Comparison of ENCODE assay signal across 8 mouse cellular contexts in the genomic region with DNA sequence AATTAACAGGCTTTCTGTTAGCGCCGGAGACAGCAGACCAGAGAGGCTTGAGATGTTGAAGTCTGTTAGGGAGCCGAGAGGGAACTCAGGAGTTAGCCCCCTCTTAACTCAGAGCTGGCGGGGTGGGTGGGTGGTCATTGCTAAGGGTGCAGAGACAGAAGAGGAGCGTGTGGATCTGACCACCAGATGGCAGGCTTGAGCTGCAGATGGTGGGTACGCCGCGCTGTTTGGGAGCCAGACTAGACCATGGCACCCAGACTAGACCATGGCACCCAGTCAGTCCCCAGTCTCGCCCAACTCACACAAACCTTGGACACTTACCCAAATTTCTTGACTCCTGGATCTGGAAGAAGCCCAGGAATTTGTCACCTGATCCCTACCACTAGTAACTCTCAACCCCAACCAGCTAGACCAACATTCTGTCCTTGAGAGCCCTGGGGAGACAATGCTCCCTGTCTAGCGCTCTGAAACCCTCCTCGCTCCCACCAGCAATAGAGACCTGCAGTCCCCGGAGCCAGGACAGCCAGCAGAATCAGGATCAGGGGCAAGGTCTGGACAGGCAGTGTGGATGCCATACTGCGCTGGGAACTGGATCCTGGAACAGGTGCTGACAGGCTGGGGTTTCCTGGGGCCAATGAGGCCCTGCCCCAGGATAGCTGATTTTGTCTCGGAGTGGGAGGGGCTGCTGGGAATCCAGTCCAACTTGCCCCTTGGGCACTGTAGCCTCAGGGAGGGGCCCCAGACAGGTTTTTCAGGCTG. TPM values are rescaled to one million over a fixed set of nuclear protein-coding genes. Genes with fewer than 3 reads are reported as not detected.
DNase-seq lines count a peak whose midpoint lies in the region; ATAC-seq and TF ChIP-seq lines count a peak whose summit lies in the region.

No protein-coding gene starts in this region.

- H3K36me3 ChIP-seq in intestine, postnatal 0 days (ENCODE audit: control insufficient read depth, insufficient read depth), result no peaks in the 10 kb centered on the region
- H3K36me3 ChIP-seq in midbrain, embryonic 11.5 days (ENCODE audit: control insufficient read depth, insufficient read depth, low read length), result no peaks in the 10 kb centered on the region

- H3K4me1 ChIP-seq in intestine, postnatal 0 days (replicated peaks; ENCODE audit: control insufficient read depth, insufficient read depth, low read length), result no peaks in the 10 kb centered on the region
- peaks cover 22% of the 10 kb centered on the region for H3K4me1 ChIP-seq in midbrain, embryonic 11.5 days (ENCODE audit: control insufficient read depth, insufficient read depth, low read length)

- H3K9ac ChIP-seq in intestine, postnatal 0 days (ENCODE audit: low read depth, low read length), result no peak overlapping the region
- peak overlapping the region; percentile 14; the same call in 1 of the 2 replicates for H3K9ac ChIP-seq in midbrain, embryonic 11.5 days (ENCODE audit: low read length)

- no peaks in the 10 kb centered on the region for H3K9me3 ChIP-seq in intestine, postnatal 0 days (ENCODE audit: control insufficient read depth)
- no peaks in the 10 kb centered on the region for H3K9me3 ChIP-seq in midbrain, embryonic 11.5 days (ENCODE audit: control insufficient read depth, low read length)

- ATAC-seq in intestine, postnatal 0 days, result peak; percentile 77
- ATAC-seq in midbrain, embryonic 11.5 days (ENCODE audit: low FRiP score), result peak; percentile 65

- intact Hi-C loops in left cerebral cortex, postnatal 4 days (cut with DNase I), result loop anchor here (1.0 to 2.0 kb wide), 2 partner anchors 22 to 198 kb away; no protein-coding TSS in a partner anchor

- 9% methylated on average over 14 of the region's 14 CpGs for WGBS in intestine, postnatal 0 days
- 10% methylated on average over 14 of the region's 14 CpGs for WGBS in midbrain, embryonic 11.5 days

- H3K4me3 ChIP-seq in intestine, postnatal 0 days (ENCODE audit: low read depth, low read length), result no peak overlapping the region
- H3K4me3 ChIP-seq in midbrain, embryonic 11.5 days (ENCODE audit: low read depth, low read length), result no peak overlapping the region

- TF ChIP-seq CTCF in intestine, postnatal 0 days (IDR thresholded peaks at IDR 0.05; ENCODE audit: low read depth), result peak; percentile 94

- no peak overlapping the region for H3K27ac ChIP-seq in intestine, postnatal 0 days (ENCODE audit: low read depth, low read length)
- no peak overlapping the region for H3K27ac ChIP-seq in midbrain, embryonic 11.5 days (ENCODE audit: low read depth, low read length)

- DNase-seq in adrenal gland, postnatal 10 days, result peak; percentile 91
- peak; percentile 82 for DNase-seq in embryo, embryonic 9.5 days (ENCODE audit: extremely low spot score)
- DNase-seq in heart, adult 11 months, result peak; percentile 96
- DNase-seq in left cerebral cortex, postnatal 4 days, result peak; percentile 91
- peak; percentile 99 for DNase-seq in midbrain, embryonic 11.5 days (ENCODE audit: low spot score, missing footprints)
- DNase-seq in right cerebral cortex, postnatal 4 days, result peak; percentile 97
- DNase-seq in yolk sac, embryonic 10.5 days (ENCODE audit: low spot score), result peak; percentile 61

- H3K27me3 ChIP-seq in intestine, postnatal 0 days (replicated peaks; ENCODE audit: control insufficient read depth, insufficient read depth, low read length), result no peaks in the 10 kb centered on the region; the same call in 1 of the 2 replicates
- H3K27me3 ChIP-seq in midbrain, embryonic 11.5 days (ENCODE audit: control insufficient read depth, insufficient read depth, low read length), result no peaks in the 10 kb centered on the region

- peak overlapping the region; percentile 30; the same call in 1 of the 2 replicates for H3K4me2 ChIP-seq in intestine, postnatal 0 days (replicated peaks; ENCODE audit: low read depth)
- H3K4me2 ChIP-seq in midbrain, embryonic 11.5 days, result no peak overlapping the region

RNA-seq across cellular contexts. Expression of a gene that starts 0.5 kb away (rescaled TPM):
- total RNA-seq in adrenal gland, postnatal 10 days (2021), result not detected
- polyA plus RNA-seq in intestine, postnatal 0 days (2015; fragmentation: Nextera tagmentation; extraction: Ambion mirVana), result not detected in 2 replicates
- total RNA-seq in left cerebral cortex, postnatal 4 days (2021), result not detected
- not detected in 2 replicates for polyA plus RNA-seq in midbrain, embryonic 11.5 days (2014; fragmentation: Nextera tagmentation; extraction: Ambion mirVana)

RNA-seq across cellular contexts. Expression of a gene that starts 13.4 kb away (rescaled TPM):
- total RNA-seq in adrenal gland, postnatal 10 days (2021), result not detected
- polyA plus RNA-seq in intestine, postnatal 0 days (2015; fragmentation: Nextera tagmentation; extraction: Ambion mirVana), result not detected in 2 replicates
- not detected for total RNA-seq in left cerebral cortex, postnatal 4 days (2021)
- polyA plus RNA-seq in midbrain, embryonic 11.5 days (2014; fragmentation: Nextera tagmentation; extraction: Ambion mirVana), result not detected in 2 replicates

RNA-seq across cellular contexts. Expression of a gene that starts 28.3 kb away (rescaled TPM):
- 10 to 100 TPM; 64.6 to 72.6 TPM for total RNA-seq in adrenal gland, postnatal 10 days (2021)
- polyA plus RNA-seq in intestine, postnatal 0 days (2015; fragmentation: Nextera tagmentation; extraction: Ambion mirVana), result 4.8 and 4.9 TPM in 2 replicates
- 100 to 1,000 TPM; 109 to 113 TPM for total RNA-seq in left cerebral cortex, postnatal 4 days (2021)
- polyA plus RNA-seq in midbrain, embryonic 11.5 days (2014; fragmentation: Nextera tagmentation; extraction: Ambion mirVana), result 5.6 and 6.4 TPM in 2 replicates

RNA-seq across cellular contexts. Expression of a gene that starts 35.9 kb away (rescaled TPM):
- total RNA-seq in adrenal gland, postnatal 10 days (2021), result 10 to 100 TPM; 15.4 to 20.7 TPM
- 14.7 and 19.7 TPM in 2 replicates for polyA plus RNA-seq in intestine, postnatal 0 days (2015; fragmentation: Nextera tagmentation; extraction: Ambion mirVana)
- total RNA-seq in left cerebral cortex, postnatal 4 days (2021), result 10 to 100 TPM; 21.6 to 23.4 TPM
- 24.2 and 31.9 TPM in 2 replicates for polyA plus RNA-seq in midbrain, embryonic 11.5 days (2014; fragmentation: Nextera tagmentation; extraction: Ambion mirVana)

RNA-seq across cellular contexts. Expression of a gene that starts 46.9 kb away (rescaled TPM):
- total RNA-seq in adrenal gland, postnatal 10 days (2021), result 10 to 100 TPM; 65.4 to 70.9 TPM
- 138 and 142 TPM in 2 replicates for polyA plus RNA-seq in intestine, postnatal 0 days (2015; fragmentation: Nextera tagmentation; extraction: Ambion mirVana)
- 100 to 1,000 TPM; 126 to 129 TPM for total RNA-seq in left cerebral cortex, postnatal 4 days (2021)
- polyA plus RNA-seq in midbrain, embryonic 11.5 days (2014; fragmentation: Nextera tagmentation; extraction: Ambion mirVana), result 225 and 239 TPM in 2 replicates
